Mouse (Mus musculus): ENCODE measurements around the gene Efna5.

DNA sequence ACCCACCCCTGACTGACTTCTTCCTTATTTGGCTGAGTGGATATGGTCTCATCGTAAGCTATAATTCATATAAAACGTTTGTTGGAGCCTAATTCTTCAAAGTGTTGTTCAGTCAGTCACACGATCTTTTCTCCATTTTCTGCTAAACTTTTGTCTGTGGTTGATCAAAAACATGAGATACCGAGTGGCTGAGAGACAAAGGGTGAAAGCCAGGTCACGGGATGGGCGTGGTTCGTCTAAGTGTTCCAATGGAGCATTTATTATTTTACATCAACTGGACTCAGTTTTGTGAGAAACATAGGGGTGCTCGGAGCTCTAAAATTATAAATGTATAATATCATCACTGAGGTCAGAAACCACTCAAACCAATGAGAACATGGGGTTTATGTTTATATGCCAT is 209.0 kb downstream of the Efna5 start:
- TF ChIP-seq MYOG (IDR thresholded peaks at IDR 0.05; ENCODE audit: control insufficient read depth in 1 of 3, insufficient read depth in 1 of 3, insufficient read length in 2 of 3, low read depth in 2 of 3) (no peak), POLR2A (IDR thresholded peaks at IDR 0.05; ENCODE audit: insufficient read length, low read depth) (no peak)
